Mouse (Mus musculus): ENCODE results near the gene Mtcl1. TPM values are rescaled to one million over a fixed set of nuclear protein-coding genes. Genes with fewer than 3 reads are reported as not detected.

Mtcl1 gene
- polyA plus RNA-seq, 1 experiment from 2014 or later, result 27.7 TPM

GRCm38 (mm10) chr17:66318031-66318430, 131.5 kb downstream of the Mtcl1 start:
- Histone ChIP-seq H3K4me3 (replicated peaks) (no peak overlapping the region), H3K36me3 (no peaks in the 10 kb centered on the region), H3K27ac (replicated peaks) (no peak overlapping the region), H3K4me1 (peaks cover 30% of the 10 kb centered on the region), H3K27me3 (replicated peaks) (no peaks in the 10 kb centered on the region), H3K9ac (replicated peaks) (no peak overlapping the region), H3K9me3 (replicated peaks) (no peaks in the 10 kb centered on the region), H3K4me2 (no peak overlapping the region)
- WGBS, result 80% methylated on average over 3 of the region's 3 CpGs
- ATAC-seq (ENCODE audit: low FRiP score), result no peak

GRCm38 (mm10) chr17:66317576-66317975, 132.0 kb downstream of the Mtcl1 start:
- WGBS, result 94% methylated on average over 4 of the region's 4 CpGs
- Histone ChIP-seq H3K4me3 (replicated peaks) (no peak overlapping the region), H3K27me3 (replicated peaks) (no peaks in the 10 kb centered on the region), H3K27ac (replicated peaks) (no peak overlapping the region), H3K4me2 (no peak overlapping the region), H3K4me1 (peaks cover 25% of the 10 kb centered on the region), H3K9me3 (replicated peaks) (no peaks in the 10 kb centered on the region), H3K36me3 (no peaks in the 10 kb centered on the region), H3K9ac (replicated peaks) (no peak overlapping the region)
- no peak for ATAC-seq (ENCODE audit: low FRiP score)

- ATAC-seq (ENCODE audit: low FRiP score), result no peak
- WGBS, result 89% methylated on average over 5 of the region's 5 CpGs
- peaks cover 24% of the 10 kb centered on the region for H3K4me1 ChIP-seq
These were observed 132.4 kb downstream of the Mtcl1 start for GRCm38 (mm10) chr17:66317156-66317555.

GRCm38 (mm10) chr17:66315451-66315850, 134.1 kb downstream of the Mtcl1 start:
- H3K4me3 ChIP-seq (replicated peaks), result no peak overlapping the region
- no peak for ATAC-seq (ENCODE audit: low FRiP score)
- H3K9ac ChIP-seq (replicated peaks), result no peak overlapping the region; the same call in 1 of the 2 replicates
- peak overlapping the region; percentile 54 for H3K27ac ChIP-seq (replicated peaks)
- H3K4me2 ChIP-seq, result peak overlapping the region; percentile 22
- WGBS, result 34% methylated on average over 10 of the region's 10 CpGs
- H3K27me3 ChIP-seq (replicated peaks), result no peaks in the 10 kb centered on the region
- peaks cover 21% of the 10 kb centered on the region for H3K4me1 ChIP-seq
- H3K9me3 ChIP-seq (replicated peaks), result no peaks in the 10 kb centered on the region
- no peaks in the 10 kb centered on the region for H3K36me3 ChIP-seq

More at GRCm38 (mm10) chr17:66317156-66317555, 132.4 kb downstream of the Mtcl1 start:
- H3K9me3 ChIP-seq (replicated peaks), result no peaks in the 10 kb centered on the region
- H3K27me3 ChIP-seq (replicated peaks), result no peaks in the 10 kb centered on the region
- no peak overlapping the region for H3K4me2 ChIP-seq
- H3K36me3 ChIP-seq, result no peaks in the 10 kb centered on the region
- H3K4me3 ChIP-seq (replicated peaks), result no peak overlapping the region
- no peak overlapping the region for H3K9ac ChIP-seq (replicated peaks)
- H3K27ac ChIP-seq (replicated peaks), result no peak overlapping the region

- Histone ChIP-seq H3K9ac (replicated peaks) (no peak overlapping the region), H3K27me3 (replicated peaks) (no peaks in the 10 kb centered on the region), H3K27ac (replicated peaks) (peak overlapping the region; percentile 54), H3K9me3 (replicated peaks) (no peaks in the 10 kb centered on the region), H3K36me3 (no peaks in the 10 kb centered on the region), H3K4me2 (peak overlapping the region; percentile 22), H3K4me3 (replicated peaks) (no peak overlapping the region), H3K4me1 (peaks cover 20% of the 10 kb centered on the region)
- peak; percentile 72; the same call in 1 of the 2 replicates for ATAC-seq (ENCODE audit: low FRiP score)
- 42% methylated on average over 13 of the region's 13 CpGs for WGBS
These were observed 134.8 kb downstream of the Mtcl1 start for GRCm38 (mm10) chr17:66314566-66315285.

- H3K9me3 ChIP-seq (replicated peaks), result no peaks in the 10 kb centered on the region
- H3K4me3 ChIP-seq (replicated peaks), result no peak overlapping the region
- no peaks in the 10 kb centered on the region for H3K36me3 ChIP-seq
- no peaks in the 10 kb centered on the region for H3K27me3 ChIP-seq (replicated peaks)
- 90% methylated on average over 7 of the region's 7 CpGs for WGBS
- no peak for ATAC-seq (ENCODE audit: low FRiP score)
- no peak overlapping the region for H3K4me2 ChIP-seq
- no peak overlapping the region for H3K9ac ChIP-seq (replicated peaks)
- no peak overlapping the region for H3K27ac ChIP-seq (replicated peaks)
- no peaks in the 10 kb centered on the region for H3K4me1 ChIP-seq
These were observed 147.6 kb downstream of the Mtcl1 start for GRCm38 (mm10) chr17:66301906-66302305.

GRCm38 (mm10) chr17:66301267-66301666, 148.3 kb downstream of the Mtcl1 start:
- Histone ChIP-seq H3K9ac (replicated peaks) (no peak overlapping the region), H3K36me3 (no peaks in the 10 kb centered on the region), H3K4me2 (no peak overlapping the region), H3K27me3 (replicated peaks) (no peaks in the 10 kb centered on the region), H3K27ac (replicated peaks) (no peak overlapping the region), H3K9me3 (replicated peaks) (no peaks in the 10 kb centered on the region), H3K4me1 (no peaks in the 10 kb centered on the region), H3K4me3 (replicated peaks) (no peak overlapping the region)
- 54% methylated on average over 4 of the region's 4 CpGs for WGBS
- ATAC-seq (ENCODE audit: low FRiP score), result no peak

GRCm38 (mm10) chr17:66297721-66298120, 151.8 kb downstream of the Mtcl1 start:
- H3K9me3 ChIP-seq (replicated peaks), result no peaks in the 10 kb centered on the region
- H3K4me2 ChIP-seq, result no peak overlapping the region
- no peak for ATAC-seq (ENCODE audit: low FRiP score)
- WGBS, result 95% methylated on average over 3 of the region's 3 CpGs
- no peak overlapping the region for H3K27ac ChIP-seq (replicated peaks)
- H3K9ac ChIP-seq (replicated peaks), result no peak overlapping the region
- H3K36me3 ChIP-seq, result no peaks in the 10 kb centered on the region
- H3K27me3 ChIP-seq (replicated peaks), result no peaks in the 10 kb centered on the region
- no peak overlapping the region for H3K4me3 ChIP-seq (replicated peaks)
- no peaks in the 10 kb centered on the region for H3K4me1 ChIP-seq

DNA sequence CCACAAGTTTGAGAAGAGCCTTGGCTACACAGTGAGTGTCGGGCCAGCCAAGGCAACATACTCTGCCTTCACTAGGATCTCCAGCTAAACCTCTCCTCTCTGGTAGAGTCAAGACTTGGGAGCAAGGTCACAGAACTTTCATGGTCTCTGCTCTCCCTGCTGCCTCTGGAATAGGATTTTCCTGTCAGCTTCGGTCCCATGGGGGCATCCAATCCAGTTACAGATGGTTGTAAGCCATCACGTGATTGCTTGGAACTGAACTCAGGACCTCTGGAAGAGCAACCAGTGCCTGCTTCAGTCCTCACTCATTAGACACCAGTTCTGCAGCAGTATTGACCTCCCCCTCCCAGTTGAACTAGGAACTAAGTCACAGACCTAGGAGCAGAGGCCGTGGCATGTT, 156.0 kb downstream of the Mtcl1 start:
- Histone ChIP-seq H3K27ac (replicated peaks) (no peak overlapping the region), H3K36me3 (no peaks in the 10 kb centered on the region), H3K4me2 (no peak overlapping the region), H3K4me1 (no peaks in the 10 kb centered on the region), H3K27me3 (replicated peaks) (no peaks in the 10 kb centered on the region), H3K4me3 (replicated peaks) (no peak overlapping the region), H3K9me3 (replicated peaks) (no peaks in the 10 kb centered on the region), H3K9ac (replicated peaks) (no peak overlapping the region)
- WGBS, result 94% methylated on average over 4 of the region's 4 CpGs
- ATAC-seq (ENCODE audit: low FRiP score), result no peak

DNA sequence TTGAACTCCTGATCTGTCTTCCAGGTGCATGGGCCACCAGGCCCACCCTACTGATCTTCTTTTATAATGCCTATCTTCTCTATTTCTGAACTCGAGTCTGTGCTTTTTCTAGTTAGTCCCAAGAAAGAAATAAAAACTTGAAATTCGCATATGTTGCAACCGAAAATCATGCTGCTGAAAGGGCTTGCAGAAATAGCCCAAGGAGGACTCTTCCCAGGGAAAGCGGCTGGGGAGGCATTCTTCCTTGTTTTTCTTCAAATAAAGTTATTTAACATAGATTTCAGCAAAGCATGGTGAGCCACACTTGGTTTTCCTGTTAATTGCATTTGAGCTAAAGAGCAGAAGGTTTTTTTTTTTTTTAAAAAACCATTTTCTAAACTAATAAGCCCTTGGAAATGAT, 159.7 kb downstream of the Mtcl1 start:
- WGBS, result 83% methylated on average over 4 of the region's 4 CpGs
- no peaks in the 10 kb centered on the region for H3K4me1 ChIP-seq
- no peak for ATAC-seq (ENCODE audit: low FRiP score)
- no peak overlapping the region for H3K4me3 ChIP-seq (replicated peaks)
- H3K4me2 ChIP-seq, result no peak overlapping the region
- H3K27ac ChIP-seq (replicated peaks), result no peak overlapping the region
- no peak overlapping the region for H3K9ac ChIP-seq (replicated peaks)
- H3K36me3 ChIP-seq, result no peaks in the 10 kb centered on the region
- no peaks in the 10 kb centered on the region for H3K9me3 ChIP-seq (replicated peaks)
- H3K27me3 ChIP-seq (replicated peaks), result no peaks in the 10 kb centered on the region
